Mouse (Mus musculus) ZHBTc4 (cell line): ENCODE data around the gene Mpped2.
A peak's percentile ranks its signal among the peaks of the same experiment; 100 is the strongest.

ENCODE experiments used
- DNase-seq: peaks from one replicate; pipeline ENCODE4 v3.0.0-alpha.2; 2011; ENCODE audit warnings: low read depth, low spot score

The Mpped2 gene

DNA sequence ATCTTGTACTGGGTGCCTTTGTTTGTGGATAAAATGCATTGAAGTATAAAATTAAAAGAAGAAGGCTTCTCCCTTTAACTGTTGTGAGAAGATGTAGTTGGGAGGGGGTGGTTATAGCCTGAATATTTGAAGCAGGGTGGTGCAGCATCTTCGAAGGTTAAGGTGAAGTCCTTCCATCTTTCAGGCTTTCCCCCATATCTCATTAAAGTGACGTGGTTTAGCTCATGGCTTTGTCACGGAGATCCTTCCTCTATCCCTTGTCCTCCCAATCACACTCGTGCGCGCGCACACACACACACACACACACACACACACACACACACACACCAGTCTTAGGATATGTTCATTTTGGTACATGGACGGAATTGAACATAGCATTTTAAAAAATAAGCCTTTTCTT is 3.3 kb downstream of the Mpped2 start:
- DNase-seq: no peak

DNA sequence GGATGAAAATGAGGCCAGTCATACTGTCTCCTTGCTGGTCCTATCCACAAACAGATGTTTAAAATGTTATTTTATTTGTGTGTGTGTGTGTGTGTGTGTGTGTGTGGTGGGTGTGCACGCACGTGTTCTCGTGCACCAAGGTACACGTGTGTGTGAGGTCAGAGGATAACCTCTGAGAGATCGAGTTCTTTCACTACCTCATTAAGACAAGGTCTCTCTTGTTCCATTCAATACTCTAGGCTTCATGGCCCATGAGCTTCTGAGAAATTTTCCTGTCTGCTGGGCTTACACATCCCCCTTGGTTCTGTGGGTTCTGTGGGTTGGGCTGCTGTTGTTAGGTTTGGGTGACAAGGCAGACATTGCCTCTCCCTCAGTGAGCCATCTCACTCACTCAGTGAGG is 12.6 kb downstream of the Mpped2 start:
- DNase-seq: no peak

GRCm38 (mm10) chr2:106707136-106707535 is 14.1 kb downstream of the Mpped2 start:
- peak; percentile 63 for DNase-seq

- no peak for DNase-seq
Measured at GRCm38 (mm10) chr2:106710862-106711477, 17.9 kb downstream of the Mpped2 start.

GRCm38 (mm10) chr2:106711506-106711905 is 18.4 kb downstream of the Mpped2 start:
- no peak for DNase-seq

- DNase-seq: no peak
Measured at GRCm38 (mm10) chr2:106713151-106713550, 20.1 kb downstream of the Mpped2 start.

DNA sequence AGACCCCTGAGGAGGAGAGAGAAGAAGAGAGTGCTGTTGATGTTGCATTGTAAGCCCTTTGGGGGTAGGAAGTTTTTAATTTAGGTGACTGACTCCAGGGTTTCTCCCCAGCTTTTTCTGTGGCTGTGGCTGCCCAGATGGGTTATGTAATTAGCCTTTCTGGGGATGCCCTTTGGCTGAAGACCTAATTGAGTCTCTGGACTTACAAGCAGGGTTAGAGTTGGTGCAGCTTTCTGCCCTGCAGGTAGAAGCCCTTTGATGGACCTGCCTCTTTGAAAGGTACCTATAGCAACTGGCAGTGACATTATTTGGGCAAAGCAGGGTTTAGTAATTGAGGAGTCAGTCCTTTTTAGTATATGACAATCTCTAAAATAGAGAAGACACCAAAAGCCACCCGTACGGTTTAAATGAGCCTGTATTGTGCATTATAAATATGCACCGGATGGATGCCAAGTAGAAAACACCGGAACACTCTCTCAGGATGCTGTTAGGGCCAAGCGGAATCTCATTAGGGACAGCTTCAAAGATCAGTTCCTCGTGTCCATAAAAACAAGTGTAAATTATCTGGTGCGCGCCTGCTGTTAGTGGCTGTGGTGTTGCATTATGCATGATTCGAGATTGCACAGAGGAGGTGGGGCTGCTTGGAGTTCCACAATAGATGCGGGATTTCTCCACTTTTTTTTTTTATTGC is 22.8 kb downstream of the Mpped2 start:
- DNase-seq: no peak

- no peak for DNase-seq
Measured at GRCm38 (mm10) chr2:106716365-106716717, 23.3 kb downstream of the Mpped2 start.

- DNase-seq: no peak
Measured at GRCm38 (mm10) chr2:106718888-106719287, 25.8 kb downstream of the Mpped2 start.

- DNase-seq: no peak
Measured at GRCm38 (mm10) chr2:106719434-106719833, 26.4 kb downstream of the Mpped2 start.

DNA sequence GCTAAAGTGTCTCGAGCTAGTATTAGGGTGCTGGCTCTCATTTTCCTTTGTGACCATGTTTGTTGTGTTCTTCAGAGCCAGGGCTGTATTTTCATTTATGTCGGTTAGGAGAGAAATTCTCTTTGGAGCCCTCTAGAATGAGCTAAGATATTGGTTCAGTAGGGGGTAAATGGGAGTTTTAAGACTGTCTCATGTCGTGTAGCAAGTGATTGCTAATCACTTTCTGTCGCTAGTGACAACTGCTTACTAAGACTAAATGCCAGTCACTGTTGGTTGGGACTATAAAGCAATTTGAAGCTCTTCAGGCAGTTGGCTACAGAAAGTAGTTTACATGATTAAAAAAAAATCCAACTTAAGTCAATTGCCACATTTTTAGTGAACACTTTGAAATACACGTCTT is 27.6 kb downstream of the Mpped2 start:
- DNase-seq: no peak

DNA sequence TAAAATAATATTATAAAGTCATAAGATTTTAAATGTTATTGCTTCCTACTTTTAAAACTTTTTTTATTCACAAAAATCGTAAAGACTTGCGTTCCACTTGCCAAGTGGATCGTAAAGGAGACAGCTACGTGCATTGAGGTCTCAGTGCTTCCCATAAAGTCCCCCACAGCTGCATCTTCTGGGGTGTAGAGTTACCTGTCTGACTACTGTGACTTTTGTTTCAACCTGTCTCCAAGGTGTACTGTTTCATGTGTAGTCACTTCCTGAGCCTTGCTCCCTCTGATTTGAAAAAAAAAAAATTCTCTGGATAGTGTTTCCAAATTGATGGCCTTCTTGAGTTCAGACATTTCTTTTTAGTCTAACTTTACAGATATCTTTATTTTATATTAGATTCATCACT is 29.0 kb downstream of the Mpped2 start:
- DNase-seq: no peak

DNA sequence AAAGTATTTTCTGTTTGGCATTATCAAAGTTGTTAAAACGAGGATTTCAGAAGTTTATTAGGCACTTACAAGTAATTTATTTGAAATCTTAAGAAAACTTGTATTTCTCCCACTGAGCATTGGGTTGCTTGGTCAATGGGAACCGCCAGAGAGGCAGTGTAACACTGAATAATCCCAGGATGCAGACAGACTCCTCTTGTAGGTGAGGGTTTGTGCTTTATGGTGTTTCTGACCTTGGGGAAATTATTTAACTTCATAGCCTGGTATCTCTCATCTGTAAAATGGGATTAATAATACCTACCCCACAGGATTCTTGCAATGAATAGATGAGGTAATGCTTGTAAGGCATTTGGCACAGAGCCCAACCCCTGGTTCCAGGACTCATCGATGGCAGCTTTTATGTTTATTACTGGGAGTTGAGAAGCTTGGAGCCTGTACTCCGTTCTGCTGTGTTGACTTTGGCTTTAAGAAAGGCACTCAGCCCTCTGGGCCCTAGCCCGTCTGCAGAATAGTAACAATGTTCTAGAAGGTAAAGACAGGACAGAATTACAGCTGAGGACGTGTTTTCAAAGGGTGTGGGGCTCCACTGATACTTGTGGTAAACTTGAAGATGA is 37.0 kb downstream of the Mpped2 start:
- DNase-seq: no peak

DNA sequence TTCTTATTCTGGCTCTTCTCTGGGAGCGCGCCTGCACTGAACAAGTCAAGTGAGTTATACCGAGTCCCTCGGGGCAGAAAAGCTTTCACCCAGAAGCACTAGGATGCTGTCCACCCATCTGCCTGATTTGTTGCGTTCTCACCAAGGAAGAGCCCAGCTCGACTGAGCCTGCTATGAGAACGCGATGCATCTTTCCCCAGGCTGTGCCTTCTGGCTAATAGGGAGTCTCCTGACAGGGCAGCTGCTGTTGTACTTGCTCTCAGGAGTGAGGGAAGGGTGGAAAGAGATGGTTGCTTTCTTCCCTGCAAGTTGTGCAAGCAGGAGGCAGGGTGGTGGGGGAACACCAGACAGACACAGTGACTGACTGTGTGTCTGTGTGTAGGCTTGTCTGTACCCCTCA is 37.5 kb downstream of the Mpped2 start:
- no peak for DNase-seq

DNA sequence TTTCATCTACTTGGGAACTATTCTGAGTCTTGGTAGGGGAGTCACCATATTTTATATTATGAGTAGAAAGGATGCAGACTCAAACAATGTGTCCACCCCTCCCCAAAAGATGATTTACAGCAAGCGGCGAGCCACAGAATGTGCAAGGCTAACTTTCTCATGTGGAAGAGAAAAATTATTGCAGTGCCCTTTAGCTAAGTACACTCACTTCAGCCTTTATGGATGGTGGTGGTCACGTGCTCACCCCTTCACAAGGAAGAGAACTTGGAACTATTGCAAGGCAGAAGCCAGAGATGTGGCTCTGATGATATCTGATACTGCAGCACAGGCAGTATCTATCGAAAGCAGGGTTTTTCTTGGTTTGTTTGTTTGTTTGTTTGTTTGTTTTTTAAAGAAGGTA is 38.4 kb downstream of the Mpped2 start:
- DNase-seq: no peak

DNA sequence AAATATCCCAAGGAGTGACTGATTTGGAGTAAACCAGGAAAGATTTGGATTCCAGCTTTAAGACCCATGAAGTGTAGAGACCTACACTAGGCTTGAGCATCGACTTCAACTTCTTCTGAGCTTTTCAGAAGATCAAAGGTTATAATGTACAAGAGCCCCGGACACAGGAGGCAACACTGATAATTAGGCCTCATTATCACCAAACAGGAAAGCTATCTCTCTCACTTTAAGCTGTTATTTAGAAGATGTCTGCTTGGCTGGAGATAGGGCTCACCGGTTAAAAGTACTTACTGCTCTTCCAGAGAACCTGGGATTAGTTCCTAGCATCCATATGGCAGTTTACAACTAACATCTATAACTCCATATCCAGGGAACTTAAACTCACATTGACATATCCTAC is 39.1 kb downstream of the Mpped2 start:
- no peak for DNase-seq

GRCm38 (mm10) chr2:106733396-106733795 is 40.3 kb downstream of the Mpped2 start:
- no peak for DNase-seq

- DNase-seq: no peak
Measured at GRCm38 (mm10) chr2:106734004-106734403, 40.9 kb downstream of the Mpped2 start.

DNA sequence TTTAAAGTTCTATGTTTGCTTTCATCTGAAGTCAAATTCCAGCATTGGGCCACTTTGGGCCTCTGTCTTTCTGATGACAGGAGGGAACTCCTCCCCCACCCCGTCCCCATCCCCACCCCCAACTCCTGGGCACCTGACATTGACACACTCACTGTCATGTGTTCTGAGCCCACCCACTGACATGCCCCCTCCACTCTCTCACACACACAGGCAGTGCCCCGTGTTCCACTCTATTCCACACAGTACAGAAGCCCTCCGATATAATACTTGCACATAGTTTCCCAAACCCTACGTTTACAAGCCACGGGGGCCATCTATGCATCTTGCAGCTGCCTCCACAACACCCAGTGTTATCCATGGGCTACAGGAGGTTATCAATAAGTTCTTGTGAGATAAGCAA is 42.1 kb downstream of the Mpped2 start:
- no peak for DNase-seq

GRCm38 (mm10) chr2:106735792-106736359 is 42.8 kb downstream of the Mpped2 start:
- no peak for DNase-seq

DNA sequence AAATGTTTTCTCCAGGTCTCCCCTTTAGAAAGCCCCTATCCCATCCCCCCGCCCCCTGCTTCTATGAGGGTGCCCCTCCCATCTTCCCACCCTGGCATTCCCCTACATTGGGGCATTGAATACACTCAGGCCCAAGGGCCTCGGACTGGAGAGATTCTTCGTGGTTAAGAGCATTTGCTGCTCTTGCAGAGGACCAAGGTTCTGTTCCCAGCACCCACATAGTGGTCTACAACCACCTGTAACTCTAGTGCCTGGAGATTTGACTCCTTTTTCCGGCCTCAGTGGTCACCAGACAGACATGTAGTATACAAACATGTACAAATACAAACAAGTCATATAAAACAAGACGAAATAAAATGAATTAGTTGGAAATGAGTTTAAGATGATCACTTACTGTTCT is 45.9 kb downstream of the Mpped2 start:
- no peak for DNase-seq

- DNase-seq: no peak
Measured at GRCm38 (mm10) chr2:106744086-106744485, 51.0 kb downstream of the Mpped2 start.

GRCm38 (mm10) chr2:106744601-106745000 is 51.5 kb downstream of the Mpped2 start:
- no peak for DNase-seq
